Mouse (Mus musculus) gastrocnemius, adult 8-10 months (tissue): ENCODE results near the gene Sstr4. TPM values are rescaled to one million over a fixed set of nuclear protein-coding genes. Genes with fewer than 3 reads are reported as not detected.

Experiments
- DNase-seq, 2 experiments: peaks; one replicate each; pipeline ENCODE4 v3.0.0; 2022; ENCODE audit warnings: low spot score in 2 of 2
- total RNA-seq, 4 experiments: library from RNA; stranded (reverse); gene quantifications; 2 replicates each; pipeline ENCODE4 v1.2.4; 2022

Sstr4 gene
- total RNA-seq, 4 experiments from 2014 or later, result 0.22 to 0.27 TPM; not detected in 2

GRCm38 (mm10) chr2:148429001-148429505, 33.9 kb downstream of the Sstr4 start:
- DNase-seq, result no peak

DNA sequence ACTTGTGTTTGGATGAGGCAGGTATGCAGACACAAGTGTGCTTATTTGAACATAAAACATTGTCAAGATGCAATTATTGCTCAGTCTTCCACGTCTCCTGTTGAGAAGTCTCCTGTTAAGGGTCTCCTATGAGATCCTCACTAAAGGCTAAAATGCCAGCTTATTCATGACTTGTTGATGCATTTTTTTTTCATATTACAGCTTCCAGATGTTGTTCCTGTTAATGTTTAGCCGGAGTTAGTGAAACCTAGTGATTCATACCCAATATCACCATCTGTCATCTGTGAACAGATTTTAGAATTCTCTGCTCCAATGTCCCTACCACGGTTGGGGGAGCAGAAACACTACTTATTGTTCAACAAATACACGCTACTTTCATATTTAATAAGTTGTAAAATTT, 35.8 kb downstream of the Sstr4 start:
- no peak for DNase-seq

DNA sequence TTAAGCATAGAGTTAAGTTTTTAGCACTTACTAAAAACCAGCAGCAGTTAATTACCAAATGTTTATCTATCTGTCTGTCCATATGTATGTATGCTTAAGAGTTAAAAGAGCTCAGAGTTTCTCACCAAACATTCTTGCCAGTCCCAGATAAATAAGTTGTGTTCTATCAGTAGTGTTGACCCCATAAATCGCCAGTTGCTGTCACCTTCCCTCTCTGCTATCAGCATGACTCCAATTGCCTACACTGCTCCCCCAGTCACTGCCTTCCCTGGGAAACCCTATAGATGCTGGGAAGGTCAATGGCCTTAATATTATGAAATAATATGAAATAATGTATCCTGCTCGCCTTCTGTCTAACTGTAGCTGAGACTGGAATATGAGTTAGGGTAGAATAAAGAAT, 37.2 kb downstream of the Sstr4 start:
- no peak for DNase-seq

GRCm38 (mm10) chr2:148436285-148436684, 41.1 kb downstream of the Sstr4 start:
- DNase-seq, result no peak

- DNase-seq, result no peak
Observed at GRCm38 (mm10) chr2:148439691-148440276, 44.6 kb downstream of the Sstr4 start.

DNA sequence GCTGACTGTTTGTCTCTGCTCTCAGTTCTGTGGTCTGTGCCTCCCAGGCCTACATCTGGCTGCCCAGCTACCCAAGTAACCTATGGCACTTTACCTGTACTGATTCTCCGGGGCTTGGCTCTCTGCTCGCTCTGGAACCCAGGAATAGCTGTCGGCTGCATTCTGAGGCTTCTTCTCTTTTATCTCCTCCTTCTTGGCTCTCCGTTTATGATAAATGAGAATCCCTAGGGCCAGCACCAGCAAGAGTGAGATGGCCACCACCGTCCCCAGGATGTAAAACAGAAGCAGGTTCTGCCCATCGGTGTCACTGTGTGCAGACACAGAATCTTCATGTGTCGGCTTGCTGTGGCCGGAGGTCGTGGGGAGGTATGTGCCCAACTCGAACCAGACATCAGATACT, 46.3 kb downstream of the Sstr4 start:
- DNase-seq, result no peak

- no peak for DNase-seq
Observed at GRCm38 (mm10) chr2:148442172-148442571, 47.0 kb downstream of the Sstr4 start.

DNA sequence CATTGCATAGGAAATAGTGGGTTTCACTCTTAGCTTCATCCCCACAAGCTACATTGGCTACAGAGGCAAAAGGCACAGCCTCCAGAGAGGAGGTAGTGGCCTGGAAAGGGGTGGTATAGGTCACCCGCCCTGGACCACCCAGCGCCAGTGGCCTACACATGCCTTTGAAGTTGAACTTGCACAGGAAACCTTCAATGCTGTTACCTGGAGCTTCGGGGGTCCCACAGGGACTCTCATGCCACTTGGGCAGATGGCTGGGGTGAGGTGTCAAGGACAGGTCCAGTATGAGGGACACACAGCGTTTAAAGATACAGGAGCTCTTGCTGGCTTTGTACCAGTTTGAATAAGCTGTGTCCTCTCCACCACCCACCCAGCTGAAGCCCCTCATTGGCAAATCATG, 47.6 kb downstream of the Sstr4 start:
- no peak for DNase-seq

DNA sequence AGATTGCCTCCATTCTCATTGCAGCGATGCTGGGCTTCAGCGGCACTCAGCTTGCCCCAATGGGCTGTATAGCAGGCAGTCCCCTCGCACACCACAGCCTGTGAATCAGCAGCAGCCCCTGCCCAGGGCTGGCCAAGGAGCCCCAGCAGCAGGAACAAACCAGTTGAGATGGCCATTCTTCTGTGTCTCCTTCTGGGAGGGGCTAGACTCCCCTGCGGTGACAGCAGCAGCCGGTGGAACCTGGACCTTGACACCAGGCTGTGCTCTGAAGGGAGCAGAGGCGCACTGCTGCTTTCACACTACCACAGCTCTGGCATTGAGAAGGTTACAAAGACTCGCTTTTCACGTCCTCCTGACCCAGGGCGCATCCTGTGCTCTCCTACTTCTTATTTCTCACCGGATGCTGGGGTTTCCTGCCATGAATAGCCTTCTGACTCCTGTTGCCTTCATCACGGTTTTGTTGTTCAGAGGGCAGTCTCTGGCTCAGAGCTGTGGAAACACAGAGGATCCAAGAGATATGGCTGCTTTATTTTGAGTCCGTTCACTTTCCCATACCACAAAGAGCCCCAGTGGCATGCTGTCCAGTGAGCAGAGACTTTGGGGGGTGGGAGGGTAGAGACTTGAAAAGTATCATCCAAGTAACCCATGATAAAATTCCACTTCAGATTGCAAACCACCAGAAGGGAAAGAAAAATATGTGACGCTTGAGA, 48.3 kb downstream of the Sstr4 start, which contains the start of gene Cd93:
Cd93 (minus strand) TSS at position 315 of the 710 bp plus-strand sequence.
- DNase-seq, result no peak

- DNase-seq, result no peak
Observed at GRCm38 (mm10) chr2:148444472-148444871, 49.3 kb downstream of the Sstr4 start.

GRCm38 (mm10) chr2:148445616-148446015, 50.5 kb downstream of the Sstr4 start:
- DNase-seq, result no peak

Other genes starting within 250 kb of the Sstr4 start
- 10 to 100 TPM in 3 of 4 experiments, 1 to 10 TPM in 1; 9.0 to 14.9 (median 10.6) TPM for gene Thbd, start 12.8 kb downstream of the Sstr4 start, total RNA-seq
- 10 to 100 TPM in 1 of 4 experiments, 1 to 10 TPM in 3; 7.4 to 12.5 (median 8.8) TPM for gene Cd93, start 48.2 kb downstream of the Sstr4 start, total RNA-seq